Mouse (Mus musculus) kidney, adult 8-10 months (tissue): ENCODE results near the gene Gcnt3.

Experiments
- DNase-seq, 2 experiments: peaks; one replicate each; pipeline ENCODE4 v3.0.0; 2022

Gcnt3 gene

GRCm38 (mm10) chr9:70037988-70038387 lies at the start of gene Gcnt3:
Gene Gcnt3 (minus strand): TSS chr9:70038088.
- no peak for DNase-seq

GRCm38 (mm10) chr9:70087379-70087778 lies 49.5 kb upstream of the Gcnt3 start:
- no peak for DNase-seq

- no peak for DNase-seq
Measured at GRCm38 (mm10) chr9:70086091-70086490, 48.2 kb upstream of the Gcnt3 start.

- DNase-seq: peak; percentile 15 to 73
Measured at GRCm38 (mm10) chr9:70084107-70084506, 46.2 kb upstream of the Gcnt3 start.

GRCm38 (mm10) chr9:70082357-70083204 lies 44.7 kb upstream of the Gcnt3 start:
- DNase-seq: no peak

GRCm38 (mm10) chr9:70081767-70082166 lies 43.9 kb upstream of the Gcnt3 start:
- no peak for DNase-seq

GRCm38 (mm10) chr9:70080976-70081375 lies 43.1 kb upstream of the Gcnt3 start:
- DNase-seq: no peak

GRCm38 (mm10) chr9:70080027-70080800 lies 42.3 kb upstream of the Gcnt3 start:
- no peak for DNase-seq

- no peak for DNase-seq
Measured at GRCm38 (mm10) chr9:70078034-70078433, 40.1 kb upstream of the Gcnt3 start.

GRCm38 (mm10) chr9:70077170-70077569 lies 39.3 kb upstream of the Gcnt3 start:
- DNase-seq: no peak

- DNase-seq: no peak
Measured at GRCm38 (mm10) chr9:70072387-70072786, 34.5 kb upstream of the Gcnt3 start.

- no peak for DNase-seq
Measured at GRCm38 (mm10) chr9:70069961-70070435, 32.1 kb upstream of the Gcnt3 start.

GRCm38 (mm10) chr9:70067497-70067896 lies 29.6 kb upstream of the Gcnt3 start:
- DNase-seq: no peak

GRCm38 (mm10) chr9:70062012-70062411 lies 24.1 kb upstream of the Gcnt3 start:
- DNase-seq: no peak

- DNase-seq: no peak
Measured at GRCm38 (mm10) chr9:70053411-70053810, 15.5 kb upstream of the Gcnt3 start.

- peak; percentile 7 to 26 for DNase-seq
Measured at GRCm38 (mm10) chr9:70052730-70053129, 14.8 kb upstream of the Gcnt3 start.

GRCm38 (mm10) chr9:70049839-70050238 lies 12.0 kb upstream of the Gcnt3 start:
- DNase-seq: no peak

GRCm38 (mm10) chr9:70049416-70049783 lies 11.5 kb upstream of the Gcnt3 start:
- DNase-seq: no peak

GRCm38 (mm10) chr9:70048751-70049415 lies 11.0 kb upstream of the Gcnt3 start:
- DNase-seq: peak in 1 of 2 experiments; percentile 24

- DNase-seq: no peak
Measured at GRCm38 (mm10) chr9:70048280-70048679, 10.4 kb upstream of the Gcnt3 start.

GRCm38 (mm10) chr9:70047839-70048238 lies 10.0 kb upstream of the Gcnt3 start:
- no peak for DNase-seq

- no peak for DNase-seq
Measured at GRCm38 (mm10) chr9:70046255-70046654, 8.4 kb upstream of the Gcnt3 start.

- DNase-seq: no peak
Measured at GRCm38 (mm10) chr9:70044865-70045264, 7.0 kb upstream of the Gcnt3 start.
